ENCODE assay signal across 31 mouse cellular contexts in the genomic region with DNA sequence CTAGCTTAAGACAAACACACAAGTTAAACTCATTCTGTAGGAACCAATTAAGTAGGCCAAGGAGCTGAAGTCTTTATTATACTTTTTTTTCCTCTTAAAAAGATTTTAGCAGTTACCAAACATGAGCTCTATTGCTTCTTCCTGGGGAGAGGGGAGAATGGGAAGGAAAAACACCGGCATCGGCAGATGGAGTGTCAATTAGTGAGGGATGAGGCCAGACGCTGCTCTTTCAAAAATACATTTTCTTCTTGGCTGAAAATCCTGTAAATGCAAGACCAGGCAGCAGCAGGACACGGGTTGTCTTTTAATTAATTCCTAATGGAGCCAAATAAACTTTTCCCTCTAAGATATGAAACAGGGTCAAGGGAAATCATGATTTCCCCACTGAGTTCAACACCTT. TPM values are rescaled to one million over a fixed set of nuclear protein-coding genes. Genes with fewer than 3 reads are reported as not detected.
"Had no signal": no experiment of that assay in that cellular context is flagged by ENCODE, and none has a peak within 500 bp of the region (broad histone marks: within the 10 kb centered on the region; RNA-seq: fewer than 3 reads in every experiment).

No protein-coding gene starts in this region.

- H3K4me3 ChIP-seq: gastrocnemius, adult 2 months; heart, embryonic 10.5 days; heart, embryonic 12.5 days; hindbrain, embryonic 10.5 days; hindbrain, embryonic 12.5 days; intestine, embryonic 15.5 days; kidney, embryonic 15.5 days; limb, embryonic 13.5 days; limb, embryonic 15.5 days; liver, embryonic 12.5 days had no signal

- H3K9me3 ChIP-seq: heart, embryonic 10.5 days; heart, embryonic 12.5 days; hindbrain, embryonic 10.5 days; hindbrain, embryonic 12.5 days; intestine, embryonic 15.5 days; kidney, embryonic 15.5 days; limb, embryonic 13.5 days; limb, embryonic 15.5 days; liver, embryonic 12.5 days had no signal

- DNase-seq: gastrocnemius, adult 2 months; gastrocnemius, postnatal 10 days; gastrocnemius, postnatal 25 days; heart, adult 18-20 months; heart, postnatal 10 days; heart, postnatal 4 days; kidney, adult 2 months; kidney, adult 9 months; kidney, postnatal 14 days; kidney, postnatal 36 days; left cerebral cortex, postnatal 4 days had no signal

- H3K27me3 ChIP-seq: heart, embryonic 12.5 days; hindbrain, embryonic 12.5 days; intestine, embryonic 15.5 days; kidney, embryonic 15.5 days; limb, embryonic 13.5 days; limb, embryonic 15.5 days; liver, embryonic 12.5 days had no signal

- H3K9ac ChIP-seq: heart, embryonic 12.5 days; hindbrain, embryonic 12.5 days; hindbrain, embryonic 14.5 days; intestine, embryonic 15.5 days; kidney, embryonic 15.5 days; limb, embryonic 13.5 days; limb, embryonic 15.5 days; liver, embryonic 12.5 days; liver, embryonic 14.5 days had no signal

- H3K27ac ChIP-seq: gastrocnemius, adult 2 months; heart, embryonic 10.5 days; hindbrain, embryonic 10.5 days; hindbrain, embryonic 12.5 days; hindbrain, embryonic 14.5 days; intestine, embryonic 15.5 days; kidney, embryonic 15.5 days; kidney, postnatal 0 days; limb, embryonic 13.5 days; limb, embryonic 15.5 days; liver, embryonic 12.5 days; liver, embryonic 14.5 days had no signal

- ATAC-seq: hindbrain, embryonic 16.5 days; inflammation-experienced regulatory T-cells, adult 6 months; intestine, embryonic 15.5 days; intestine, postnatal 0 days; liver, embryonic 12.5 days had no signal

- H3K4me1 ChIP-seq: intestine, embryonic 15.5 days had no signal

- H3K4me2 ChIP-seq: heart, embryonic 12.5 days; hindbrain, embryonic 12.5 days; hindbrain, embryonic 14.5 days; intestine, embryonic 15.5 days; kidney, embryonic 15.5 days; limb, embryonic 13.5 days; limb, embryonic 15.5 days; liver, embryonic 12.5 days had no signal

RNA-seq across cellular contexts. Expression of gene Sox30, which starts 33.3 kb away (rescaled TPM):
- total RNA-seq: gastrocnemius, adult 2 months; gastrocnemius, postnatal 25 days; granulocyte monocyte progenitor cell, adult 5-6 weeks had no signal
- polyA plus RNA-seq: heart, embryonic 16.5 days; hindbrain, embryonic 16.5 days; large intestine, adult 2 months; liver, adult 2 months; liver, embryonic 16.5 days had no signal
